Mouse (Mus musculus) embryonic fibroblast, embryonic 13.5 days (primary cell): Measurements from ENCODE around the gene Pyroxd1. TPM values are rescaled to one million over a fixed set of nuclear protein-coding genes. Genes with fewer than 3 reads are reported as not detected.

Experiments
- H3K27ac ChIP-seq: 2 replicates; pipeline ENCODE4 v1.5.1; 2012; ENCODE audit warnings: low read length, control low read depth, inconsistent platforms; ENCODE audit not compliant: insufficient read depth
- H3K4me1 ChIP-seq: 2 replicates; pipeline ENCODE4 v1.6.1; 2011; ENCODE audit warnings: low read length; ENCODE audit not compliant: control insufficient read depth, insufficient read depth
- H3K4me3 ChIP-seq: 2 replicates; pipeline ENCODE4 v1.5.1; 2011; ENCODE audit warnings: mild to moderate bottlenecking, control low read depth, low read length; ENCODE audit not compliant: insufficient read depth
- CTCF ChIP-seq: IDR thresholded peaks from 2 replicates; pipeline ENCODE4 v1.5.1; 2011; ENCODE audit warnings: mild to moderate bottlenecking, control low read depth, low read length, moderate library complexity, borderline replicate concordance; ENCODE audit not compliant: insufficient read depth
- POLR2A ChIP-seq: IDR thresholded peaks from 2 replicates; pipeline ENCODE4 v1.6.1; 2011; ENCODE audit warnings: low read depth, mild to moderate bottlenecking, control low read depth, low read length, moderate library complexity
- polyA plus RNA-seq: library from polyadenylated mRNA; stranded (reverse); fragments of >200 nt; gene quantifications from 2 replicates; pipeline ENCODE4 v1.2.4, GENCODE M21; 2011; ENCODE audit warnings: low read depth; ENCODE audit not compliant: missing spikeins, insufficient read length

Gene Pyroxd1
- polyA plus RNA-seq, 1 experiment, result 15.3 TPM

GRCm38 (mm10) chr6:142369568-142369967 is 24.1 kb downstream of the Pyroxd1 start:
- H3K4me1 ChIP-seq, result peaks cover 16% of the 10 kb centered on the region
- TF ChIP-seq POLR2A, result no peak
- TF ChIP-seq CTCF, result no peak
- H3K4me3 ChIP-seq, result no peak overlapping the region
- no peak overlapping the region for H3K27ac ChIP-seq

DNA sequence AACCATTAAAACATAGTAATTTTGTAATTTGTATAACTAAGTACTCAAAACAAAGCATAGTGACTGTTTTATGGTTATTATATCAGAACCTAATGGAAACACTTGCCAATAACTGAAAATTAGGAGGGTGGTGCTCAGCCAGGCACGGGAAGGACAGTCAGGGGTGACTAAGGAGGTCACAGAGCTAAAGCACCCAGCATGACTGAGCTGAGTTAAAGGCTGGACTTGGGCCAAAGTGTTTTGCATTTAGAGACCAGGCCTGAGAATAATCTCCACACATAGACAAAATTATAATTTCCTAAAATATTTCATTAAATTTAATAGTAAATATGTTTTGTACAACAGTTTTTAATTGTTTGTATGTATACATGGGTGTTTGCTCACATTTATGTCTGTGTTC is 31.6 kb downstream of the Pyroxd1 start:
- TF ChIP-seq POLR2A, result no peak
- TF ChIP-seq CTCF, result no peak
- no peak overlapping the region for H3K27ac ChIP-seq
- no peaks in the 10 kb centered on the region for H3K4me1 ChIP-seq
- no peak overlapping the region for H3K4me3 ChIP-seq

- H3K4me3 ChIP-seq, result no peak overlapping the region
- H3K27ac ChIP-seq, result no peak overlapping the region
- TF ChIP-seq POLR2A, result no peak
- H3K4me1 ChIP-seq, result no peaks in the 10 kb centered on the region
These were observed 33.3 kb downstream of the Pyroxd1 start for GRCm38 (mm10) chr6:142378576-142379330.

DNA sequence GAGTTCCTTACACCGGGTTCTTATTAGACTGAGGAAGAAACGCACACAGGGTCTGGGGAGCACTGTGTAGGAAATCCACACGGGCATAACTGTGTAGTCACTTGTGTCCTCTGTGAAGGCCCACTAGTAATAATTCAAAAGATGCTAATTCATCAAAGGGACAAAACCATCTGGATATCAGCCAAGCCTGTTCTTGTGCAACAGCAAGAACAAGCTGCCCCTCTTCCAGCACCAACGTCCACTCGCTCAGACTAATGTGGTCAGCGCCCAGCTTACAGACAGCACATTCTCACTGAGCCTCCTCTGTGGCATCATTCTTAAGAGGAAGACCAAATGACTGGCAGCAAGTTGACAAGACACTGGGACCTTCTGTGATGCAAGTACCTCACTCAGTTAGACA is 34.5 kb downstream of the Pyroxd1 start:
- no peak for TF ChIP-seq CTCF
- TF ChIP-seq POLR2A, result no peak
- H3K4me1 ChIP-seq, result no peaks in the 10 kb centered on the region
- no peak overlapping the region for H3K4me3 ChIP-seq
- H3K27ac ChIP-seq, result no peak overlapping the region

DNA sequence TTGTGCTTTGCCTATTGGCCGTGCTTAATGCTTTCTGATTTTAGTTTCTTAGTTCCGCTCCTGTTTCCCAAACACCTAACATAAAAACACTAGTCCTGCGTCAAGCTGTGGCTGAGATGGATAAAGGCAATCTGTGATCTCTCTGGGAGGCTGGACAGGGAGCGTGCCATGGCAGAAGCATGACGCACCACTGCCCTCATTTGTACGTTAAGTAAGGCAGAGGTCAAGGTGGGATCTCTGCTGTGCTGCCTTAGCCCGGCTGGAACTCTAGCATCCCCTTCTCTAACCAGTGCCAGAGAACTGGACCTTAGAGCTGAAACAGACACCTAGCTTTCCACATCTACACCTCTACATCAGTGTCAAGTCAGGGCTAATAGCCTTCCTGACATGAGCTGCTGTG is 36.2 kb downstream of the Pyroxd1 start:
- Histone ChIP-seq H3K4me3 (no peak overlapping the region), H3K4me1 (no peaks in the 10 kb centered on the region), H3K27ac (no peak overlapping the region)
- no peak for TF ChIP-seq CTCF

DNA sequence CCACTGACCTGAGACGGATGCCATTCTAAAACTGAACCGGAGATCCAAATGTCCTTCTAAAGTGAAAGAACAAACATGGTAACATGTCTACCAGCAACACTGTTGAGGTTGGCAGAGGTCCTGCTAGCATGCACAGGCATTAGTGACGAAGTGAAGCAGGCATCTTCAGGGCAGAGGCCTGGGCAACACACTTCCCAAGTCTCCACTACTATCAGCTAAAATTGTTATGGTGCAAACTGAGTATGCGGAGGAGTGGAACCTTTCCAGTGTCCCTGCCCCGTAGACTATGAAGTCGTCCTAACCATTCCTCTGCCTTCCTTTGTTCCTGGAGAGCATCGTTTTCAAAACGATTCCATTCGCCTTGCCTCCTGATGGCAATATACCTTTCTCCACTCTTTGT is 39.1 kb downstream of the Pyroxd1 start:
- TF ChIP-seq POLR2A, result no peak
- TF ChIP-seq CTCF, result no peak
- no peak overlapping the region for H3K4me3 ChIP-seq
- no peak overlapping the region for H3K27ac ChIP-seq
- H3K4me1 ChIP-seq, result peaks cover 8% of the 10 kb centered on the region

- Histone ChIP-seq H3K4me1 (peaks cover 11% of the 10 kb centered on the region), H3K4me3 (peak overlapping the region; percentile 89), H3K27ac (no peak overlapping the region)
- no peak; the same call in none of the 2 replicates for TF ChIP-seq POLR2A
These were observed 41.0 kb downstream of the Pyroxd1 start for GRCm38 (mm10) chr6:142386285-142387010.

DNA sequence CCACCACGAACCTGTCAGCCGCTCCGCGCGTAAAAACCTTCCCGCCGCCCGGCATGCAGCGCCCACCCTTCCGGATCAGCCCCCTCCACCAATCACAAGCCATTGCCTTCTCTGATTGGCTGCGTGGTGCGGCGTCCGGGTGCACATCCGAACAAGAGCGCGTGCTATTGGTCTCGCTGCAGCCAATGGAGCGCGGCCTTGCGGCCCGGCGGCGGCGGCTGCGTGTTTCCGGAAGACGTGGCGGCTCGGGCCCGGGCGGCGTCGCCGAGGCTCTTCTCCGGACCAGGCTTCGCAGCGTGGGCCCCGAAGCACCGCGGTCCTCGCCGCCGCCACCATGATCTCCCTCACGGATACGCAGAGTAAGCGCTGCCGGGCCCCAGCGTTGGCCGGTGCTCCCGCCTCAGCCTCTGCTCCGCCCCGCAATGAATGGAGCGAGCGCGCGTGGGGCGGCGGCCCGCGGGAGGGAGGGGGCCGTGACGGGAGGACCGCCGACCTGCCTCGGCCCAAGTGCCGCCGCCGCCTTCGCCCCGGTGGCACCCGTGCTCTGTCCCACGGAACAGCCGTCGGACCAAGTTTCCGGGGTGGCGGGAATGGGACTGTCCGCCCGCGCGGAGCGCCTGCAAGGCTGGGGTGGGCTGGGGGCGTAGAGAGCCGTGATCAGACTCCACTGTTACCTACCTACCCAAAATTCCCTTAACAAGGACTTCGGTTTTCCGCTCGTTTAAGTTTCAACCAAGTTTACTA is 41.7 kb downstream of the Pyroxd1 start, which contains the start of the genes Recql and Golt1b:
TSS of gene Recql (minus strand) at position 77 of the 744 bp plus-strand sequence.
TSS of gene Golt1b (plus strand) at position 211 of the 744 bp plus-strand sequence.
- TF ChIP-seq CTCF (no peak), POLR2A (peak; percentile 49; the same call in 1 of the 2 replicates)
- peak within 1 kb of the TSS; percentile 89 for H3K4me3 ChIP-seq
- peaks cover 11% of the 10 kb centered on the region for H3K4me1 ChIP-seq
- peak within 1 kb of the TSS; percentile 8; the same call in 1 of the 2 replicates for H3K27ac ChIP-seq

DNA sequence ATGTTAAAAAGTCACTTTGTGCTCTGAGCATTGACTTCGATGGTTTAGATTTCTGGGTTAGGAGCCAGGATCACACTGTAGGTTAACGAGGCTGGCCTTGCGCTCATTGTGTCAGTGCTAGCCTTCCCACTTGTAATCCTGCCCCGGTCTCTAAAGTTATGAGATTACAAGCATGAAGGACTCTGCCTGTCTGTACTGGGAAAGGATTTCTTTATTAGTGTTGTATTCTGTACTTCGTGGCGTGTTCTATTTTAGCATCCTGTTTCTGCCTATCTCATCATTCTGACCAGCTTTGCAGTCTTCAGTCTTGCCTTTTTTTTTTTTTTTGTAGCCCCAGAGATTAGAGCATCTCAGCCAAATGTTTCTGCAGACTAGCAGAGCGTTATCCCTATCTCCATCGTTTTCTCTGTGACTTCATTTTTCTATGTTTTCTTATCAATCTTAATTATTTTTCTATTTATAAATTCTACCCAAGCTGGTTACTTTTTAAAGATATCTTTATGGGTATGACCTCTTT is 42.4 kb downstream of the Pyroxd1 start:
- peaks cover 11% of the 10 kb centered on the region for H3K4me1 ChIP-seq
- TF ChIP-seq POLR2A, result 0 out of 2 replicates have a peak, but pooled peaks have one; percentile 19
- no peak for TF ChIP-seq CTCF
- peak overlapping the region; percentile 8; the same call in 1 of the 2 replicates for H3K27ac ChIP-seq
- peak overlapping the region; percentile 77 for H3K4me3 ChIP-seq
